Mouse (Mus musculus) erythroblast, embryonic 14.5 days (primary cell): ENCODE measurements around the gene Tmem33.

ENCODE experiments used
- GATA1 ChIP-seq: IDR thresholded peaks from 2 replicates; pipeline ENCODE4 v1.6.1; 2012; ENCODE audit warnings: low read length, inconsistent platforms, mixed read lengths
- TAL1 ChIP-seq: IDR thresholded peaks from 3 replicates; pipeline ENCODE4 v1.6.1; 2012; ENCODE audit warnings: low read length, inconsistent platforms, mixed read lengths

- TF ChIP-seq GATA1 (no peak), TAL1 (no peak)
These were observed 23.8 kb upstream of the Tmem33 start for GRCm38 (mm10) chr5:67236601-67237000.
